Mouse (Mus musculus) hindbrain, embryonic 16.5 days (tissue): ENCODE measurements around the gene Mansc1. TPM values are rescaled to one million over a fixed set of nuclear protein-coding genes. Genes with fewer than 3 reads are reported as not detected.
"Not testable (repeated sequence)": the region's sequence is repeated elsewhere in the genome, so short reads cannot be mapped to it uniquely, and the experiment has no call there.

Source experiments
- ATAC-seq: fragments of 200-750 bp; cut with Nextera tagmentation; 2 replicates; pipeline ENCODE4 v1.8.0; 2017; ENCODE audit warnings: moderate TSS enrichment, moderate library complexity
- H3K27ac ChIP-seq: fragments of 300-500 bp; sonication (generic); 2 replicates; pipeline ENCODE4 v1.5.1; 2014; ENCODE audit warnings: low read depth, mild to moderate bottlenecking, control low read depth, low read length, moderate library complexity
- H3K27me3 ChIP-seq: fragments of 300-500 bp; sonication (generic); replicated peaks from 2 replicates; pipeline ENCODE4 v1.6.1; 2014; ENCODE audit warnings: low read length; ENCODE audit not compliant: control insufficient read depth, insufficient read depth
- H3K36me3 ChIP-seq: fragments of 300-500 bp; sonication (generic); 2 replicates; pipeline ENCODE4 v1.6.1; 2014; ENCODE audit warnings: mild to moderate bottlenecking, low read length, moderate library complexity, mixed read lengths; ENCODE audit not compliant: control insufficient read depth, insufficient read depth
- H3K4me1 ChIP-seq: fragments of 300-500 bp; sonication (generic); 2 replicates; pipeline ENCODE4 v1.6.1; 2014; ENCODE audit warnings: low read depth, low read length; ENCODE audit not compliant: control insufficient read depth, insufficient read depth
- H3K4me2 ChIP-seq: fragments of 300-500 bp; sonication (generic); 2 replicates; pipeline ENCODE4 v1.6.1; 2014; ENCODE audit warnings: mild to moderate bottlenecking, low read length, control low read depth, moderate library complexity
- H3K4me3 ChIP-seq: fragments of 300-500 bp; sonication (generic); 2 replicates; pipeline ENCODE4 v1.5.1; 2014; ENCODE audit warnings: mild to moderate bottlenecking, low read length, control low read depth, moderate library complexity
- H3K9ac ChIP-seq: fragments of 300-500 bp; sonication (generic); 2 replicates; pipeline ENCODE4 v1.6.1; 2014; ENCODE audit warnings: low read depth, mild to moderate bottlenecking, control low read depth, low read length, moderate library complexity
- H3K9me3 ChIP-seq: fragments of 300-500 bp; sonication (generic); 2 replicates; pipeline ENCODE4 v1.6.1; 2014; ENCODE audit warnings: mild to moderate bottlenecking, low read length, moderate library complexity; ENCODE audit not compliant: control insufficient read depth
- WGBS: fragments of 180-500 bp; shearing (Covaris S2); extraction: QIAGEN DNeasy Blood & Tissue Kit; methylation state at CpG from one replicate; pipeline ENCODE4 v1.1.7; 2014; 5-methylcytosine and 5-hydroxymethylcytosine counted together
- polyA plus RNA-seq: library from polyadenylated mRNA; unstranded; fragments of >200 nt; fragmentation: Nextera tagmentation; extraction: Ambion mirVana; gene quantifications from 2 replicates; pipeline ENCODE4 v1.2.1, GENCODE M21; 2015

The Mansc1 gene
- 1.3 and 1.7 TPM in 2 replicates for polyA plus RNA-seq

GRCm38 (mm10) chr6:134631947-134632687, at the start of gene Mansc1:
Gene Mansc1, minus strand, starts transcription at chr6:134632488.
- H3K4me3 ChIP-seq = peak within 1 kb of the TSS; percentile 45
- H3K9me3 ChIP-seq = no peaks in the 10 kb centered on the region
- H3K9ac ChIP-seq = peak within 1 kb of the TSS; percentile 50
- H3K4me1 ChIP-seq = peaks cover 6% of the 10 kb centered on the region; the same call in 1 of the 2 replicates
- 1% methylated on average over 46 of the region's 46 CpGs for WGBS
- peak; percentile 73 for ATAC-seq
- H3K36me3 ChIP-seq = no peaks in the 10 kb centered on the region
- H3K27me3 ChIP-seq = peaks cover 3% of the 10 kb centered on the region
- H3K27ac ChIP-seq = no peak within 1 kb of the TSS
- H3K4me2 ChIP-seq = peak within 1 kb of the TSS; percentile 78

- H3K4me2 ChIP-seq, H3K27me3 ChIP-seq, H3K27ac ChIP-seq, H3K4me3 ChIP-seq, H3K9me3 ChIP-seq, H3K9ac ChIP-seq, ATAC-seq, H3K36me3 ChIP-seq, H3K4me1 ChIP-seq: not testable (repeated sequence)
- 91% methylated on average over 4 of the region's 4 CpGs for WGBS
Measured at GRCm38 (mm10) chr6:134679330-134679729, 47.0 kb upstream of the Mansc1 start.

DNA sequence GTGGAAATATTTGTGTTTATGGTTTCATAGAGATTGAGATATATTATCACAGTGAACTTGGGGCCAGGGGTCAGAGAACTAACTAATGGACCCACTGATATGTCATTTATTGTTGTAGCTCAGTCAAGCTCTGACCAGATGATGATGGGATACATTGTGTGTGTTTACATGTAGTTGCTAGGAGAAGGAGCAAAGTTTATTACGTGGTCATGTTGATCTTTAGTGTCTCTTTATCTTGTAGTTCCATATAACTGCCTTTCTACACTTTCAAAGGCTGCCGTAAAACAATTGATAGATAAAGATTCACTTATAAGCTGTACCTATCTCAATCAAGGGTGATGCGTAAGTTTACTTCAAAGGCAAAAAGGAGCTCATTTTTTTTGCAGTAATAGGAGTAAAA, 45.7 kb upstream of the Mansc1 start:
- H3K4me3 ChIP-seq = no peak overlapping the region
- H3K36me3 ChIP-seq = no peaks in the 10 kb centered on the region
- H3K27me3 ChIP-seq = no peaks in the 10 kb centered on the region

DNA sequence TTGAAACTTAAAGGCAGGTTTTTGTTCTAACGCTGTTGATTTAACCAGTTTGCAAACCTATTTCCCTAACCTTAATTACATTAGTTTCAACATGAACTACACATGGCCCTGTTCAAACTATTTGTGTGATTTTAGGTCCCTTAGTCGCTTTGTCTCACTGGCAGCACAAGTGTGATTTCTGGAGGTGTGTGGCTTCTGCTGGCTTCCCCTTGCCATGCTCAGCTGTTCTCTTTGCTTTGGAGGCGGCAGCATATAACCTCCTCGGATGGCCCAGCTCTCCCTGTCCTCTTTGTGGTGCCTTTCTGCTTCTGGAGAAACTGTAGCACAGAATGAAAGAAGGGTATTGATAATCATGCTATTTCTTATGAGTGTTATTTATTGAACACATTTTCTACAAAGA, 45.2 kb upstream of the Mansc1 start:
- ATAC-seq = no peak
- H3K9me3 ChIP-seq = no peaks in the 10 kb centered on the region
- WGBS = 83% methylated on average over 4 of the region's 4 CpGs

More for the DNA sequence above, 45.7 kb upstream of the Mansc1 start:
- ATAC-seq = no peak
- H3K4me1 ChIP-seq = no peaks in the 10 kb centered on the region
- no peak overlapping the region for H3K27ac ChIP-seq
- H3K9ac ChIP-seq = no peak overlapping the region
- WGBS = 83% methylated on average over 3 of the region's 3 CpGs
- no peaks in the 10 kb centered on the region for H3K9me3 ChIP-seq
- no peak overlapping the region for H3K4me2 ChIP-seq

GRCm38 (mm10) chr6:134673712-134674111, 41.4 kb upstream of the Mansc1 start:
- H3K4me1 ChIP-seq, H3K9me3 ChIP-seq, H3K27ac ChIP-seq, ATAC-seq, H3K9ac ChIP-seq, H3K36me3 ChIP-seq, H3K4me3 ChIP-seq, H3K27me3 ChIP-seq, H3K4me2 ChIP-seq: not testable (repeated sequence)
- WGBS = 90% methylated on average over 8 of the region's 8 CpGs

More for the DNA sequence above, 45.2 kb upstream of the Mansc1 start:
- H3K4me3 ChIP-seq = no peak overlapping the region
- H3K9ac ChIP-seq = no peak overlapping the region
- H3K4me2 ChIP-seq = no peak overlapping the region
- no peaks in the 10 kb centered on the region for H3K36me3 ChIP-seq
- no peak overlapping the region for H3K27ac ChIP-seq
- no peaks in the 10 kb centered on the region for H3K4me1 ChIP-seq
- H3K27me3 ChIP-seq = no peaks in the 10 kb centered on the region

- no peak overlapping the region for H3K27ac ChIP-seq
- no peak for ATAC-seq
- no peak overlapping the region for H3K4me3 ChIP-seq
- 56% methylated on average over 4 of the region's 4 CpGs for whole genome bisulfite sequencing
- H3K36me3 ChIP-seq = no peaks in the 10 kb centered on the region
- no peaks in the 10 kb centered on the region for H3K9me3 ChIP-seq
- 0 out of 2 replicates have a peak, but pooled peaks cover 2% of the 10 kb centered on the region for H3K4me1 ChIP-seq
- H3K9ac ChIP-seq = no peak overlapping the region
- no peaks in the 10 kb centered on the region for H3K27me3 ChIP-seq
- H3K4me2 ChIP-seq = no peak overlapping the region
Measured at GRCm38 (mm10) chr6:134670881-134671411, 38.7 kb upstream of the Mansc1 start.

GRCm38 (mm10) chr6:134669179-134669865, 37.0 kb upstream of the Mansc1 start:
- Histone ChIP-seq H3K9me3 (no peaks in the 10 kb centered on the region), H3K27ac (no peak overlapping the region), H3K36me3 (no peaks in the 10 kb centered on the region), H3K27me3 (no peaks in the 10 kb centered on the region), H3K4me2 (no peak overlapping the region), H3K9ac (no peak overlapping the region), H3K4me1 (0 out of 2 replicates have a peak, but pooled peaks cover 2% of the 10 kb centered on the region), H3K4me3 (no peak overlapping the region)
- no peak for ATAC-seq
- WGBS = 62% methylated on average over 6 of the region's 6 CpGs

DNA sequence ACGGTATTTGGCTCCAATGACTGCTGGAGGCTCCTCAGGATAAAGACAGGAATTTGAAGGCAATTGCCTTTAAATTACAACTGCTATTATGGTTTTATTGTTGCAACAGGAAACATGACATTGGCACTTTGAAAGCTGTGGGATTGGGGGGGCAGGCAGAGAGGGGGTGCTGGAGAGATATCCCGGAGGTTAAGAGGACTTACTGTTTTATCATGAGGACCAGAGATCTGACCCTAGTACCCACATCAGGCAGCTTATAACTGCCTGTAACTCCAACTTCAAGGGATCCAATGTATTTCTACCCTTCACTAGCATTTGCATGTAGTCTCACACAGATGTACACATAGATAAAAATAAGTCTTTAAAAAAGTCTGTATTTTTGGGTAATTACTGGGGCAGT, 36.2 kb upstream of the Mansc1 start:
- 82% methylated on average over 2 of the region's 2 CpGs for WGBS
- 0 out of 2 replicates have a peak, but pooled peaks cover 2% of the 10 kb centered on the region for H3K4me1 ChIP-seq
- H3K36me3 ChIP-seq = no peaks in the 10 kb centered on the region
- no peaks in the 10 kb centered on the region for H3K27me3 ChIP-seq
- no peak overlapping the region for H3K27ac ChIP-seq
- H3K4me2 ChIP-seq = no peak overlapping the region
- H3K9ac ChIP-seq = no peak overlapping the region
- H3K9me3 ChIP-seq = no peaks in the 10 kb centered on the region
- H3K4me3 ChIP-seq = no peak overlapping the region
- ATAC-seq = no peak

GRCm38 (mm10) chr6:134665817-134666216, 33.5 kb upstream of the Mansc1 start:
- Histone ChIP-seq H3K4me2 (no peak overlapping the region), H3K4me3 (no peak overlapping the region), H3K9ac (no peak overlapping the region), H3K4me1 (no peaks in the 10 kb centered on the region), H3K36me3 (no peaks in the 10 kb centered on the region), H3K9me3 (no peaks in the 10 kb centered on the region), H3K27me3 (no peaks in the 10 kb centered on the region), H3K27ac (no peak overlapping the region)
- WGBS = 88% methylated on average over 9 of the region's 9 CpGs
- ATAC-seq = no peak
